Mouse (Mus musculus): ENCODE measurements at regions not wholly inside any gene's neighbourhood (a gene's known extent, or its start where the extent isn't known, plus 50 kb on each side); places are given as distances from the start of the nearest gene placed in this dataset.
A peak's percentile ranks its signal among the peaks of the same experiment; 100 is the strongest.

- DNase-seq (ENCODE audit: extremely low read depth): peak; percentile 3
- in situ Hi-C loops (cut with MboI; ENCODE audit: low pct_ligation_motif_present, low pct_unique_long_range_greater_than_20kb, low sequenced_read_pairs): no loop called here
- no peaks in the 10 kb centered on the region for H3K79me2 ChIP-seq (replicated peaks; ENCODE audit: control insufficient read depth, extremely low read depth, insufficient read depth, poor library complexity, severe bottlenecking)
- no peak overlapping the region for H3K27ac ChIP-seq (ENCODE audit: insufficient read depth, low read depth)
- TF ChIP-seq CHD2 (IDR thresholded peaks at IDR 0.05; ENCODE audit: low read length) (no peak), IRF4 (IDR thresholded peaks at IDR 0.05; ENCODE audit: low read depth, low read length) (peak; percentile 31; the same call in 1 of the 2 replicates), CTCF (conservative IDR thresholded peaks at IDR 0.05 in 1 of 2, IDR thresholded peaks at IDR 0.05 in 1 of 2; ENCODE audit: low read depth in 2 of 2, low read length in 2 of 2) (peak in 1 of 2 experiments; percentile 10; a peak in 1 of 4 replicates), NELFE (IDR thresholded peaks at IDR 0.05; ENCODE audit: low read depth, low read length) (no peak)
- peaks cover 0 to 4% of the 10 kb centered on the region in 2 experiments; a peak in 1 of 4 replicates for H3K4me1 ChIP-seq (ENCODE audit: control insufficient read depth in 1 of 2, insufficient read depth in 2 of 2)
- no peaks in the 10 kb centered on the region for H3K36me3 ChIP-seq (replicated peaks in 1 of 2; ENCODE audit: control insufficient read depth in 1 of 2, insufficient read depth in 1 of 2, low read length in 1 of 2)
- no peak overlapping the region for H3K9ac ChIP-seq (ENCODE audit: insufficient read depth, low read depth)
- no peak overlapping the region for H3K4me3 ChIP-seq (replicated peaks in 1 of 3; ENCODE audit: low read depth in 2 of 3, low read length in 2 of 3, poor library complexity in 1 of 3)
- dilution Hi-C loops (cut with MboI; ENCODE audit: extremely low pct_ligation_motif_present, extremely low pct_unique_long_range_greater_than_20kb, low sequenced_read_pairs): no loop called here
- no peaks in the 10 kb centered on the region for H3K9me3 ChIP-seq (replicated peaks; ENCODE audit: low read length)
- no peak overlapping the region for H3K4me2 ChIP-seq (ENCODE audit: insufficient read depth, low read depth, poor library complexity, severe bottlenecking)
- H3K27me3 ChIP-seq (replicated peaks): no peaks in the 10 kb centered on the region
These were observed 65.6 kb upstream of the Hs3st3a1 start for GRCm38 (mm10) chr11:64369516-64369915.

- H3K79me2 ChIP-seq (replicated peaks; ENCODE audit: control insufficient read depth, extremely low read depth, insufficient read depth, poor library complexity, severe bottlenecking): no peaks in the 10 kb centered on the region
- no peaks in the 10 kb centered on the region for H3K36me3 ChIP-seq (replicated peaks in 1 of 2; ENCODE audit: control insufficient read depth in 1 of 2, insufficient read depth in 1 of 2, low read length in 1 of 2)
- H3K27ac ChIP-seq (ENCODE audit: insufficient read depth, low read depth): no peak overlapping the region
- H3K9me3 ChIP-seq (replicated peaks; ENCODE audit: low read length): no peaks in the 10 kb centered on the region
- DNase-seq (ENCODE audit: extremely low read depth): no peak
- H3K4me1 ChIP-seq (ENCODE audit: control insufficient read depth in 1 of 2, insufficient read depth in 2 of 2): no peaks in the 10 kb centered on the region
- no peak overlapping the region for H3K4me2 ChIP-seq (ENCODE audit: insufficient read depth, low read depth, poor library complexity, severe bottlenecking)
- in situ Hi-C loops (cut with MboI; ENCODE audit: low pct_ligation_motif_present, low pct_unique_long_range_greater_than_20kb, low sequenced_read_pairs) (no loop called here), dilution Hi-C loops (cut with MboI; ENCODE audit: extremely low pct_ligation_motif_present, extremely low pct_unique_long_range_greater_than_20kb, low sequenced_read_pairs) (no loop called here)
- no peak overlapping the region for H3K4me3 ChIP-seq (replicated peaks in 1 of 3; ENCODE audit: low read depth in 2 of 3, low read length in 2 of 3, poor library complexity in 1 of 3)
- no peak overlapping the region for H3K9ac ChIP-seq (ENCODE audit: insufficient read depth, low read depth)
- no peak for TF ChIP-seq MXI1 (IDR thresholded peaks at IDR 0.05; ENCODE audit: low read depth, low read length)
- no peaks in the 10 kb centered on the region for H3K27me3 ChIP-seq (replicated peaks)
These were observed 99.7 kb upstream of the Hs3st3a1 start for GRCm38 (mm10) chr11:64335456-64335855.

DNA sequence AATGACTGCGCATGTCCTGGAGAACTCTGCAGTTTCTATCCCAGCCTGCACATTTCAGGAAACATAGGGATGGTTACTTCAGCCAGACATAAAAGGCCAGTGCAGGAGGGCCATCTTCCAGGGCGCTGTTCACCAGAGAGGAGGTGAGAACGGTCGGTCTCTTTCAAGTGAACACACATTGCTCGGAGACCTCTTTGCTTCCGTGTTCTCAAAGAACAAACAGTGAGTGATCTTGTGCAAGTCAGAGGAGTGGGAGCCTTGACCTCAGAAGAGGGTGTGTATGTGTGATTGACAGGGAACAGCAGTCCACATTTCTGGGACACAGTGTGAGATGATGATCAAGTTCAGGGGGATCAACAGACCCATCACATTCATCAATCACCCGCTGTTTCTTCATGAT is 102.7 kb upstream of the Hs3st3a1 start:
- no peaks in the 10 kb centered on the region for H3K4me1 ChIP-seq (ENCODE audit: control insufficient read depth in 1 of 2, insufficient read depth in 2 of 2)
- no peak overlapping the region for H3K27ac ChIP-seq (ENCODE audit: insufficient read depth, low read depth)
- no peak overlapping the region for H3K4me2 ChIP-seq (ENCODE audit: insufficient read depth, low read depth, poor library complexity, severe bottlenecking)
- dilution Hi-C loops (cut with MboI; ENCODE audit: extremely low pct_ligation_motif_present, extremely low pct_unique_long_range_greater_than_20kb, low sequenced_read_pairs): no loop called here
- TF ChIP-seq MXI1 (IDR thresholded peaks at IDR 0.05; ENCODE audit: low read depth, low read length): no peak
- TF ChIP-seq NRF1 (IDR thresholded peaks at IDR 0.05; ENCODE audit: low read depth, low read length): no peak
- no peak for TF ChIP-seq TBP (conservative IDR thresholded peaks at IDR 0.05; ENCODE audit: low read depth, low read length)
- TF ChIP-seq BHLHE40 (IDR thresholded peaks at IDR 0.05; ENCODE audit: low read depth, low read length): no peak
- TF ChIP-seq RAD21 (IDR thresholded peaks at IDR 0.05; ENCODE audit: low read depth, low read length): no peak
- TF ChIP-seq UBTF (IDR thresholded peaks at IDR 0.05; ENCODE audit: low read depth, low read length): no peak
- no peak for TF ChIP-seq NELFE (IDR thresholded peaks at IDR 0.05; ENCODE audit: low read depth, low read length)
- H3K79me2 ChIP-seq (replicated peaks; ENCODE audit: control insufficient read depth, extremely low read depth, insufficient read depth, poor library complexity, severe bottlenecking): no peaks in the 10 kb centered on the region
- H3K4me3 ChIP-seq (replicated peaks in 1 of 3; ENCODE audit: low read depth in 2 of 3, low read length in 2 of 3, poor library complexity in 1 of 3): no peak overlapping the region
- H3K9me3 ChIP-seq (replicated peaks; ENCODE audit: low read length): no peaks in the 10 kb centered on the region
- H3K27me3 ChIP-seq (replicated peaks): no peaks in the 10 kb centered on the region
- no peaks in the 10 kb centered on the region for H3K36me3 ChIP-seq (replicated peaks in 1 of 2; ENCODE audit: control insufficient read depth in 1 of 2, insufficient read depth in 1 of 2, low read length in 1 of 2)
- in situ Hi-C loops (cut with MboI; ENCODE audit: low pct_ligation_motif_present, low pct_unique_long_range_greater_than_20kb, low sequenced_read_pairs): no loop called here
- no peak for DNase-seq (ENCODE audit: extremely low read depth)
- H3K9ac ChIP-seq (ENCODE audit: insufficient read depth, low read depth): no peak overlapping the region

Measured in CH12.LX (cell line).